In genomic region chr6:140290109-140290508, GRCm38 (mm10) we compare ENCODE assay signal across 27 mouse cellular contexts.
A peak's percentile ranks its signal among the peaks of the same experiment; 100 is the strongest.
DNase-seq lines count a peak whose midpoint lies in the region; ATAC-seq and TF ChIP-seq lines count a peak whose summit lies in the region.
"Had no signal": no experiment of that assay in that cellular context is flagged by ENCODE, and none has a peak within 500 bp of the region (broad histone marks: within the 10 kb centered on the region; RNA-seq: fewer than 3 reads in every experiment).

No protein-coding gene starts in this region.

- no peak for DNase-seq in forebrain, embryonic 11.5 days (ENCODE audit: low spot score)
- peak; percentile 16 for DNase-seq in left cerebral cortex, postnatal 4 days
- DNase-seq in left cerebral cortex, adult 11 months (ENCODE audit: low spot score): no peak
- no peak for DNase-seq in testis, postnatal 14 days (ENCODE audit: low spot score)
- DNase-seq: adrenal gland, postnatal 10 days; cerebellum, adult 2 months; cerebellum, postnatal 36 days; embryo, embryonic 11 days; gastrocnemius, postnatal 14 days; heart, adult 18-20 months; heart, postnatal 10 days; lung, adult 18-20 months; lung, postnatal 10 days; right cerebral cortex, postnatal 14 days had no signal

- WGBS in forebrain, embryonic 11.5 days: 69% methylated on average over 12 of the region's 13 CpGs
- WGBS in forebrain, embryonic 16.5 days: 59% methylated on average over 12 of the region's 13 CpGs
- 69% methylated on average over 12 of the region's 13 CpGs for WGBS in intestine, embryonic 15.5 days
- WGBS in intestine, postnatal 0 days: 70% methylated on average over 13 of the region's 13 CpGs

- no peak for TF ChIP-seq CTCF in intestine, postnatal 0 days (IDR thresholded peaks at IDR 0.05; ENCODE audit: low read depth)
- TF ChIP-seq CTCF in testis, adult 2 months (IDR thresholded peaks at IDR 0.05; ENCODE audit: control insufficient read depth, insufficient read depth, insufficient replicate concordance, low read depth, low read length): no peak

- H3K27me3 ChIP-seq in forebrain, embryonic 11.5 days (ENCODE audit: control insufficient read depth, insufficient read depth, low read length): no peaks in the 10 kb centered on the region
- no peaks in the 10 kb centered on the region for H3K27me3 ChIP-seq in forebrain, embryonic 16.5 days (replicated peaks; ENCODE audit: control insufficient read depth, insufficient read depth, low read length)
- H3K27me3 ChIP-seq in intestine, embryonic 15.5 days (replicated peaks): no peaks in the 10 kb centered on the region
- H3K27me3 ChIP-seq in intestine, postnatal 0 days (replicated peaks; ENCODE audit: control insufficient read depth, insufficient read depth, low read length): no peaks in the 10 kb centered on the region
- no peaks in the 10 kb centered on the region for H3K27me3 ChIP-seq in testis, adult 2 months (ENCODE audit: control insufficient read depth, insufficient read depth, low read length)
- H3K27me3 ChIP-seq: embryonic facial prominence, embryonic 13.5 days; forebrain, embryonic 15.5 days; heart, embryonic 12.5 days; hindbrain, embryonic 15.5 days; limb, embryonic 12.5 days; liver, embryonic 12.5 days had no signal

- no peak overlapping the region for H3K27ac ChIP-seq in forebrain, embryonic 11.5 days (ENCODE audit: low read depth, low read length)
- no peak overlapping the region for H3K27ac ChIP-seq in forebrain, embryonic 16.5 days (ENCODE audit: low read length)
- no peak overlapping the region for H3K27ac ChIP-seq in intestine, embryonic 15.5 days
- H3K27ac ChIP-seq in intestine, postnatal 0 days (ENCODE audit: low read depth, low read length): no peak overlapping the region
- no peak overlapping the region for H3K27ac ChIP-seq in testis, adult 2 months (ENCODE audit: control insufficient read depth, insufficient read depth, low read depth, low read length)
- H3K27ac ChIP-seq: embryonic facial prominence, embryonic 13.5 days; forebrain, embryonic 15.5 days; hindbrain, embryonic 15.5 days; limb, embryonic 12.5 days; liver, embryonic 12.5 days; stomach, postnatal 0 days had no signal

- H3K4me3 ChIP-seq in forebrain, embryonic 11.5 days (ENCODE audit: low read depth, low read length): no peak overlapping the region
- no peak overlapping the region for H3K4me3 ChIP-seq in forebrain, embryonic 16.5 days (replicated peaks; ENCODE audit: low read length)
- H3K4me3 ChIP-seq in intestine, embryonic 15.5 days (replicated peaks): no peak overlapping the region
- no peak overlapping the region for H3K4me3 ChIP-seq in intestine, postnatal 0 days (ENCODE audit: low read depth, low read length)
- H3K4me3 ChIP-seq in testis, adult 2 months (ENCODE audit: control insufficient read depth, low read depth, low read length): peak overlapping the region; percentile 17; the same call in 1 of the 2 replicates
- H3K4me3 ChIP-seq: embryonic facial prominence, embryonic 13.5 days; erythroblast, embryonic 14.5 days; forebrain, embryonic 15.5 days; heart, embryonic 12.5 days; hindbrain, embryonic 15.5 days; limb, embryonic 12.5 days; liver, embryonic 12.5 days had no signal

- H3K9me3 ChIP-seq in forebrain, embryonic 11.5 days (ENCODE audit: control insufficient read depth, low read length): no peaks in the 10 kb centered on the region
- no peaks in the 10 kb centered on the region for H3K9me3 ChIP-seq in forebrain, embryonic 16.5 days (ENCODE audit: control insufficient read depth, low read length)
- no peaks in the 10 kb centered on the region for H3K9me3 ChIP-seq in intestine, embryonic 15.5 days
- no peaks in the 10 kb centered on the region for H3K9me3 ChIP-seq in intestine, postnatal 0 days (ENCODE audit: control insufficient read depth)
- H3K9me3 ChIP-seq: embryonic facial prominence, embryonic 13.5 days; forebrain, embryonic 15.5 days; heart, embryonic 12.5 days; hindbrain, embryonic 15.5 days; limb, embryonic 12.5 days; liver, embryonic 12.5 days had no signal

- 0 out of 2 replicates have a peak, but pooled peaks cover 4% of the 10 kb centered on the region for H3K4me1 ChIP-seq in forebrain, embryonic 11.5 days (replicated peaks; ENCODE audit: control insufficient read depth, insufficient read depth, low read length)
- no peaks in the 10 kb centered on the region for H3K4me1 ChIP-seq in forebrain, embryonic 16.5 days (replicated peaks; ENCODE audit: control insufficient read depth, insufficient read depth, low read length)
- no peaks in the 10 kb centered on the region for H3K4me1 ChIP-seq in intestine, embryonic 15.5 days (replicated peaks)
- no peaks in the 10 kb centered on the region for H3K4me1 ChIP-seq in intestine, postnatal 0 days (replicated peaks; ENCODE audit: control insufficient read depth, insufficient read depth, low read length)
- no peaks in the 10 kb centered on the region; the same call in 1 of the 2 replicates for H3K4me1 ChIP-seq in testis, adult 2 months (ENCODE audit: control insufficient read depth, insufficient read depth, low read length)
- H3K4me1 ChIP-seq: embryonic facial prominence, embryonic 13.5 days; forebrain, embryonic 15.5 days; heart, embryonic 12.5 days; hindbrain, embryonic 15.5 days; limb, embryonic 12.5 days; liver, embryonic 12.5 days had no signal

- peak; percentile 47; the same call in 1 of the 2 replicates for ATAC-seq in forebrain, embryonic 11.5 days (replicated peaks; ENCODE audit: low FRiP score)
- ATAC-seq in forebrain, embryonic 16.5 days: no peak
- ATAC-seq in intestine, embryonic 15.5 days: peak; percentile 24; the same call in 1 of the 2 replicates
- no peak for ATAC-seq in intestine, postnatal 0 days
- ATAC-seq: intestine, embryonic 16.5 days; liver, embryonic 12.5 days had no signal

- H3K9ac ChIP-seq in forebrain, embryonic 11.5 days (ENCODE audit: low read length): no peak overlapping the region
- no peak overlapping the region for H3K9ac ChIP-seq in forebrain, embryonic 16.5 days (replicated peaks; ENCODE audit: low read depth, low read length)
- no peak overlapping the region for H3K9ac ChIP-seq in intestine, embryonic 15.5 days
- H3K9ac ChIP-seq in intestine, postnatal 0 days (ENCODE audit: low read depth, low read length): no peak overlapping the region
- H3K9ac ChIP-seq: embryonic facial prominence, embryonic 13.5 days; forebrain, embryonic 15.5 days; heart, embryonic 12.5 days; hindbrain, embryonic 15.5 days; limb, embryonic 12.5 days; liver, embryonic 12.5 days had no signal

- intact Hi-C loops in left cerebral cortex, postnatal 4 days (cut with DNase I): loop anchor here (10.0 kb wide), 1 partner anchor 135 kb away; the partner anchor contains the start of gene Plekha5

- TF ChIP-seq POLR2A in testis, adult 2 months (IDR thresholded peaks at IDR 0.05; ENCODE audit: control insufficient read depth, low read depth, low read length): no peak

- H3K36me3 ChIP-seq in forebrain, embryonic 11.5 days (ENCODE audit: control insufficient read depth, insufficient read depth, low read length): no peaks in the 10 kb centered on the region
- H3K36me3 ChIP-seq in forebrain, embryonic 16.5 days (ENCODE audit: control insufficient read depth, insufficient read depth): no peaks in the 10 kb centered on the region
- no peaks in the 10 kb centered on the region for H3K36me3 ChIP-seq in intestine, embryonic 15.5 days
- no peaks in the 10 kb centered on the region for H3K36me3 ChIP-seq in intestine, postnatal 0 days (ENCODE audit: control insufficient read depth, insufficient read depth)
- no peaks in the 10 kb centered on the region for H3K36me3 ChIP-seq in testis, adult 2 months (ENCODE audit: control insufficient read depth, insufficient read depth, low read length)
- H3K36me3 ChIP-seq: embryonic facial prominence, embryonic 13.5 days; forebrain, embryonic 15.5 days; heart, embryonic 12.5 days; hindbrain, embryonic 15.5 days; limb, embryonic 12.5 days; liver, embryonic 12.5 days had no signal

- no peak overlapping the region for H3K4me2 ChIP-seq in forebrain, embryonic 11.5 days (ENCODE audit: low read depth, low read length, severe bottlenecking)
- H3K4me2 ChIP-seq in forebrain, embryonic 16.5 days (ENCODE audit: low read length): no peak overlapping the region
- H3K4me2 ChIP-seq in intestine, embryonic 15.5 days (replicated peaks): no peak overlapping the region
- H3K4me2 ChIP-seq in intestine, postnatal 0 days (replicated peaks; ENCODE audit: low read depth): no peak overlapping the region
- H3K4me2 ChIP-seq: embryonic facial prominence, embryonic 13.5 days; forebrain, embryonic 15.5 days; heart, embryonic 12.5 days; hindbrain, embryonic 15.5 days; limb, embryonic 12.5 days; liver, embryonic 12.5 days had no signal

Comparison
In these comparisons a context has a peak if more than half of its experiments do, and no peak if none do; other contexts are left out.
1. ATAC-seq: peak in forebrain, embryonic 11.5 days (single experiment) and intestine, embryonic 15.5 days (single experiment); none in forebrain, embryonic 16.5 days (single experiment) and intestine, postnatal 0 days (single experiment).